Mouse (Mus musculus): ENCODE data around the gene Rbfox3. TPM values are rescaled to one million over a fixed set of nuclear protein-coding genes. Genes with fewer than 3 reads are reported as not detected.
"Not testable (repeated sequence)": the region's sequence is repeated elsewhere in the genome, so short reads cannot be mapped to it uniquely, and the experiment has no call there.

Rbfox3 gene
- polyA plus RNA-seq, 1 experiment from 2014 or later: 0.26 TPM

- H3K4me1 ChIP-seq: peaks cover 21% of the 10 kb centered on the region
- WGBS: 50% methylated on average over 10 of the region's 10 CpGs
- ATAC-seq (ENCODE audit: insufficient number of reproducible peaks, low FRiP score, low TSS enrichment, low read depth): no peak
- no peak overlapping the region for H3K4me3 ChIP-seq
- H3K36me3 ChIP-seq: no peaks in the 10 kb centered on the region
- no peak overlapping the region for H3K4me2 ChIP-seq
- no peaks in the 10 kb centered on the region for H3K9me3 ChIP-seq
- no peaks in the 10 kb centered on the region for H3K27me3 ChIP-seq
- no peak overlapping the region for H3K27ac ChIP-seq
- H3K9ac ChIP-seq: no peak overlapping the region
Measured at GRCm38 (mm10) chr11:118792916-118793638, 118.3 kb downstream of the Rbfox3 start.

- 72% methylated on average over 9 of the region's 9 CpGs for WGBS
- no peaks in the 10 kb centered on the region for H3K9me3 ChIP-seq
- no peak for ATAC-seq (ENCODE audit: insufficient number of reproducible peaks, low FRiP score, low TSS enrichment, low read depth)
- H3K9ac ChIP-seq: no peak overlapping the region
- peaks cover 21% of the 10 kb centered on the region for H3K4me1 ChIP-seq
- H3K36me3 ChIP-seq: no peaks in the 10 kb centered on the region
- no peak overlapping the region for H3K4me3 ChIP-seq
- H3K27me3 ChIP-seq: no peaks in the 10 kb centered on the region
- H3K27ac ChIP-seq: no peak overlapping the region
- H3K4me2 ChIP-seq: no peak overlapping the region
Measured at GRCm38 (mm10) chr11:118792163-118792915, 119.1 kb downstream of the Rbfox3 start.

GRCm38 (mm10) chr11:118791391-118791790, 120.0 kb downstream of the Rbfox3 start:
- Histone ChIP-seq H3K4me1 (peaks cover 21% of the 10 kb centered on the region), H3K4me3 (no peak overlapping the region), H3K27me3 (no peaks in the 10 kb centered on the region), H3K4me2 (no peak overlapping the region), H3K36me3 (no peaks in the 10 kb centered on the region), H3K27ac (no peak overlapping the region), H3K9me3 (no peaks in the 10 kb centered on the region), H3K9ac (no peak overlapping the region)
- WGBS: 57% methylated on average over 6 of the region's 6 CpGs
- no peak for ATAC-seq (ENCODE audit: insufficient number of reproducible peaks, low FRiP score, low TSS enrichment, low read depth)

- no peaks in the 10 kb centered on the region for H3K9me3 ChIP-seq
- WGBS: 98% methylated on average over 1 of the region's 1 CpGs
- H3K36me3 ChIP-seq: no peaks in the 10 kb centered on the region
- H3K9ac ChIP-seq: no peak overlapping the region
- peaks cover 9% of the 10 kb centered on the region; the same call in 1 of the 2 replicates for H3K4me1 ChIP-seq
- H3K4me2 ChIP-seq: no peak overlapping the region
- H3K27ac ChIP-seq: no peak overlapping the region
- no peak for ATAC-seq (ENCODE audit: insufficient number of reproducible peaks, low FRiP score, low TSS enrichment, low read depth)
- H3K27me3 ChIP-seq: no peaks in the 10 kb centered on the region
- H3K4me3 ChIP-seq: no peak overlapping the region
Measured at GRCm38 (mm10) chr11:118788091-118788490, 123.3 kb downstream of the Rbfox3 start.

- H3K27me3 ChIP-seq: no peaks in the 10 kb centered on the region
- no peak overlapping the region for H3K4me3 ChIP-seq
- ATAC-seq (ENCODE audit: insufficient number of reproducible peaks, low FRiP score, low TSS enrichment, low read depth): no peak
- WGBS: 90% methylated on average over 5 of the region's 5 CpGs
- no peaks in the 10 kb centered on the region for H3K36me3 ChIP-seq
- no peaks in the 10 kb centered on the region for H3K9me3 ChIP-seq
- H3K27ac ChIP-seq: no peak overlapping the region
- no peaks in the 10 kb centered on the region for H3K4me1 ChIP-seq
- H3K9ac ChIP-seq: no peak overlapping the region
- no peak overlapping the region for H3K4me2 ChIP-seq
Measured at GRCm38 (mm10) chr11:118782677-118783076, 128.7 kb downstream of the Rbfox3 start.

GRCm38 (mm10) chr11:118775753-118776152, 135.6 kb downstream of the Rbfox3 start:
- H3K4me1 ChIP-seq: no peaks in the 10 kb centered on the region
- no peak for ATAC-seq (ENCODE audit: insufficient number of reproducible peaks, low FRiP score, low TSS enrichment, low read depth)
- no peaks in the 10 kb centered on the region for H3K9me3 ChIP-seq
- no peak overlapping the region for H3K4me2 ChIP-seq
- WGBS: 14% methylated on average over 3 of the region's 3 CpGs
- no peak overlapping the region for H3K4me3 ChIP-seq
- no peak overlapping the region for H3K27ac ChIP-seq
- 0 out of 2 replicates have a peak, but pooled peaks cover 3% of the 10 kb centered on the region for H3K27me3 ChIP-seq
- no peak overlapping the region for H3K9ac ChIP-seq
- H3K36me3 ChIP-seq: no peaks in the 10 kb centered on the region

GRCm38 (mm10) chr11:118774777-118775176, 136.6 kb downstream of the Rbfox3 start:
- not testable (repeated sequence) for H3K4me3 ChIP-seq; H3K36me3 ChIP-seq; H3K27me3 ChIP-seq; H3K4me1 ChIP-seq; H3K9me3 ChIP-seq; H3K9ac ChIP-seq; H3K4me2 ChIP-seq; ATAC-seq (ENCODE audit: insufficient number of reproducible peaks, low FRiP score, low TSS enrichment, low read depth); H3K27ac ChIP-seq
- WGBS: 78% methylated on average over 2 of the region's 2 CpGs

GRCm38 (mm10) chr11:118773076-118773583, 138.3 kb downstream of the Rbfox3 start:
- H3K4me2 ChIP-seq: no peak overlapping the region
- 0 out of 2 replicates have a peak, but pooled peaks cover 3% of the 10 kb centered on the region for H3K27me3 ChIP-seq
- no peaks in the 10 kb centered on the region for H3K9me3 ChIP-seq
- H3K27ac ChIP-seq: no peak overlapping the region
- WGBS: 53% methylated on average over 12 of the region's 12 CpGs
- no peaks in the 10 kb centered on the region for H3K36me3 ChIP-seq
- no peak overlapping the region for H3K9ac ChIP-seq
- no peak overlapping the region for H3K4me3 ChIP-seq
- no peak for ATAC-seq (ENCODE audit: insufficient number of reproducible peaks, low FRiP score, low TSS enrichment, low read depth)
- H3K4me1 ChIP-seq: no peaks in the 10 kb centered on the region

GRCm38 (mm10) chr11:118771358-118771757, 140.0 kb downstream of the Rbfox3 start:
- Histone ChIP-seq H3K4me1 (no peaks in the 10 kb centered on the region), H3K27ac (no peak overlapping the region), H3K4me2 (no peak overlapping the region), H3K4me3 (no peak overlapping the region), H3K9me3 (no peaks in the 10 kb centered on the region), H3K9ac (no peak overlapping the region), H3K27me3 (0 out of 2 replicates have a peak, but pooled peaks cover 3% of the 10 kb centered on the region), H3K36me3 (no peaks in the 10 kb centered on the region)
- 72% methylated on average over 4 of the region's 4 CpGs for WGBS
- ATAC-seq (ENCODE audit: insufficient number of reproducible peaks, low FRiP score, low TSS enrichment, low read depth): no peak

- Histone ChIP-seq H3K9ac (no peak overlapping the region), H3K4me2 (no peak overlapping the region), H3K4me3 (no peak overlapping the region), H3K9me3 (no peaks in the 10 kb centered on the region), H3K4me1 (no peaks in the 10 kb centered on the region), H3K27me3 (0 out of 2 replicates have a peak, but pooled peaks cover 3% of the 10 kb centered on the region), H3K27ac (no peak overlapping the region), H3K36me3 (no peaks in the 10 kb centered on the region)
- no peak for ATAC-seq (ENCODE audit: insufficient number of reproducible peaks, low FRiP score, low TSS enrichment, low read depth)
- WGBS: 93% methylated on average over 7 of the region's 7 CpGs
Measured at GRCm38 (mm10) chr11:118770789-118771188, 140.6 kb downstream of the Rbfox3 start.

GRCm38 (mm10) chr11:118769542-118769941, 141.9 kb downstream of the Rbfox3 start:
- WGBS: 61% methylated on average over 2 of the region's 2 CpGs

GRCm38 (mm10) chr11:118768441-118768840, 143.0 kb downstream of the Rbfox3 start:
- no peak overlapping the region for H3K4me2 ChIP-seq
- 0 out of 2 replicates have a peak, but pooled peaks cover 3% of the 10 kb centered on the region for H3K27me3 ChIP-seq
- H3K4me1 ChIP-seq: no peaks in the 10 kb centered on the region
- no peak for ATAC-seq (ENCODE audit: insufficient number of reproducible peaks, low FRiP score, low TSS enrichment, low read depth)
- H3K9ac ChIP-seq: no peak overlapping the region
- H3K36me3 ChIP-seq: no peaks in the 10 kb centered on the region
- no peaks in the 10 kb centered on the region for H3K9me3 ChIP-seq
- 69% methylated on average over 3 of the region's 3 CpGs for WGBS
- no peak overlapping the region for H3K4me3 ChIP-seq
- no peak overlapping the region for H3K27ac ChIP-seq

More at GRCm38 (mm10) chr11:118769542-118769941, 141.9 kb downstream of the Rbfox3 start:
- no peak for ATAC-seq (ENCODE audit: insufficient number of reproducible peaks, low FRiP score, low TSS enrichment, low read depth)
- no peak overlapping the region for H3K9ac ChIP-seq
- H3K27me3 ChIP-seq: 0 out of 2 replicates have a peak, but pooled peaks cover 3% of the 10 kb centered on the region
- no peak overlapping the region for H3K27ac ChIP-seq
- H3K4me3 ChIP-seq: no peak overlapping the region
- H3K36me3 ChIP-seq: no peaks in the 10 kb centered on the region
- no peaks in the 10 kb centered on the region for H3K9me3 ChIP-seq
- H3K4me2 ChIP-seq: no peak overlapping the region
- no peaks in the 10 kb centered on the region for H3K4me1 ChIP-seq
